Mouse (Mus musculus) small intestine, adult 2 months (tissue): ENCODE measurements around the gene Myh9.

ENCODE experiments used
- CTCF ChIP-seq: fragments of 200-500 bp; IDR thresholded peaks from 2 replicates; pipeline ENCODE4 v1.5.1; 2012; ENCODE audit warnings: low read depth, mild to moderate bottlenecking, control low read depth, inconsistent platforms, low read length, moderate library complexity, mixed read lengths; ENCODE audit not compliant: insufficient replicate concordance, insufficient read length; ENCODE audit errors: extremely low read depth
- POLR2A ChIP-seq: fragments of 200-500 bp; IDR thresholded peaks from 2 replicates; pipeline ENCODE4 v1.6.1; 2012; ENCODE audit warnings: low read depth, mild to moderate bottlenecking, control low read depth, inconsistent platforms, low read length, moderate library complexity

GRCm38 (mm10) chr15:77849572-77850229 is 7.7 kb upstream of the Myh9 start:
- TF ChIP-seq CTCF = no peak
- TF ChIP-seq POLR2A = no peak
